Mouse (Mus musculus): ENCODE measurements around the gene Slc25a39.
"Not testable (repeated sequence)": the region's sequence is repeated elsewhere in the genome, so short reads cannot be mapped to it uniquely, and the experiment has no call there.

Slc25a39 gene

DNA sequence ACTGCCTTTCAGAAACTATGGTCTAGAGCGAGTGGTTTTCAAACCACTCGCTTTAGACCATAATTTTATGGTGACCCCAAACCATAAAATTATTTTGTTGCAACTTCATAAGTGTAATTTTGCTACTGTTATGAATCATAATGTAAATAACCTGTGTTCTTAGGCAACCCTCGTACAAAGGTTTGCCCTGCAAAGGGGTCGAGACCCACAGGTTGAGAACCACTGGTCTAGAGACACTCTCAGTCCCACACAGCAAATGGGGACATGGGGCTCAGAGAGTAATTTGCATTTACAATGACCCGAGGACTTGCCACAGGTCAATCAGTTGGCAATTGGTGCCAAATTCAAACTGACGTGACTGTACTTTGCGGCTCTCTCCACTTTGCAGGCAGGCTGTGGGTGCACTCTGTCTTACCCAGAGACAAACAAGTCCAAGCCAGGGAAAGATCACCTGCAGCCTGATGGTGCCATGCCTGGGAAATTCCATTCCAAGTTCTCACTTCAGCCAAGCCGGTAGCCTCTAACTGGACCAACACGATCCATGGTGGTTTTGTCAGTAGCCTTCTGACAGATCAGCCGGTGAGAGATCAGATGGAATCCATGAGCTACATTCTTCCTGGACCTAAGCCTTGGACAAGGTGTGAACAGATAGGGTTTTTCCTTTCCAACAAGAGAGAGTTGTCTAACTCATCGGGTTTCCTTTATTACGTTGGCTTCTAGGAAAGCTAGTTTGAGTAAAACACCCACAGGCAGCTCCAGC lies 35.6 kb downstream of the Slc25a39 start:
- no peak for DNase-seq (ENCODE audit: low read depth, low spot score)

DNA sequence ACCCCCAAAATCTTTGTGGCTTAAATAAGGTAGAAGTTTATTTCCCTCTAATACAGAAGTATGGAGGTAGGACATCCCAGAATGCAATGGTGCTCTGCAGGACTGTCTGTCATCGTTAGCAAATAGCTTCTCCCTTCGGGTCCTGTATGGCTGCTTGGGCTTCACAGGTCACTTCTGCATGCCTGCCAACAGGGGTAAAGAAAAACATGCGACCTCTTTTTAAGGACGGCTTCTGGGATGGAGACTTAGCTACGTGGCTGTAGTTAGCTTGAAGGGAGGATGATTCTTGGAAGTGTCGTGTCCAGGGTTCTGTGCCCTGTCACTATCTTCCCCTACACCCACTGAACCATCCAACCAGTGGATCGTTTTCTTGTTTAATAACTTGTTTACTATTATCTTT lies 37.5 kb downstream of the Slc25a39 start:
- DNase-seq (ENCODE audit: low read depth, low spot score), result no peak

DNA sequence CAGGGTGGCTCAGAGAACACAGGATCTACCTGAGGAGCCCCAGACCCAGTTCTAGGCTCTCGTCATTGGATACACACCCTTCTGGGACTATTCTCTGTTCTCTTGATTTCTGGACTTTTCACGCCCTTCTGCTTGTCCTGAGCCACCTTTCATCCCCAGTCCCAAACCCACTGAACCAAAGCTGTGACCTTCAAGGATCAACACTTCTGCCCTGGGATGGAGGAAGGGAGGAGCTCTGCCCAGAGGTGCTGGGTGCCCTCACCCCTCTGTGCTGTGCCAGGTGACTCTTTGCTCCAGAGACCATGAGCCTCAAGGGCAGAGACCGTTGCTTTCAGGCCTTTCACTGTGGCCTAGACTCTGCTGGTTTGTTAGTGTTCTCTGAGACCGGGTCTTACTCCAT lies 38.5 kb downstream of the Slc25a39 start:
- DNase-seq (ENCODE audit: low read depth, low spot score), result no peak

DNA sequence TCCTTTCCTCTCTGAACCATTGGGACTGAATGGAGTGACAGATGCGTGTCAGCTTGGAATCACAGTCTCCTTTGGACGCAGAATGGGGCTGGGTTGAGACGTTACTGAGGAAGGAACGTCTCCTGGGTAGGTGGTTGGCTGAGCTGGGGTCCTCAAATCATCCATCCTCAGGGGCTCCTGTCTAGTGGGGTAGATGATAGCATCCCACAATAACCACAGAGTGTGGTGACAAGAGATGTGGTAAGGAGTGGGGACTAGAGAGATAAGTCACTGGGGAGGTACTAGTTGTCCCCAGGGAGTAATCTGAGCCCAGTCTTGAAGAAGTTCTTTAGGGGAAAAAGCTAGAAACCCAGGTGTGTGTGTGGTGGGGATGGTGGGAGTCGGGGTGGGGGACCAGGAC lies 39.4 kb downstream of the Slc25a39 start:
- DNase-seq (ENCODE audit: low read depth, low spot score), result no peak

DNA sequence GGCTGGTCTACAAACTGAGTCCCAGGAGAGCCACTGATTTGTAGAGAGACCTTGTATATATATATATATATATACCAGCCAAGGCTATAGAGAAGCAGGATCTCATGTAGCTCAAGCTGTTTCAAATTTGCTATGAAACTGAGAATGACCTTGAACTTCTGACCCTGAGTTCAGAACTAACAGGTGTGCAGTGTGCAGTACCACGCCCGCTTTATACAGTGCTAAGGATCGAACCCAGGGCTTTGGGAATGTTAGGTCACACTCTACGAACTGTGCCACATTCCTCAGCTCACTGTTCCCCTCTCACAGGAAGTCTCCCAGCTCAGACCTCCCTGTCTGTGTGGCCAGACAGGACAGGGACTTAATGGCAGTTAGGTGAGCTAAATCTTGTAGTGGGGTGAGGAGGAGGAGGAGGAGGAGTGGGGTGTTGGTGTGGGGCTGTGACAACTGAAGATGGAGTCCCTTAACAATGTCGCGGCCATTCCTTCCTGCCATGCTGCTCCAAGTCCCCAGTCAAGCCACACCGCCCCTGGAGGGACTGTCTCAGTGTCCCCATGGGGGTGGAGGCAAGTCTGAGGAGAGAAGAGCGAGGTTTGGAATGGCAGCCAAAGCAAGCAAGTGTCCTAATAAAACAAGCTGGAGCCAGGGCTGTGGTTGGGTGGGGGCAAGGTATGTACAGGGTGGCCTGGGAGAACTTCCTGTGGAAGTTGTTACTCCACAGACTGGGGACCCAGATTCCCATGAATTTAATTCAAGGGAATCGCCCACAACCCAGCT lies 40.1 kb downstream of the Slc25a39 start:
- DNase-seq (ENCODE audit: low read depth, low spot score), result no peak

DNA sequence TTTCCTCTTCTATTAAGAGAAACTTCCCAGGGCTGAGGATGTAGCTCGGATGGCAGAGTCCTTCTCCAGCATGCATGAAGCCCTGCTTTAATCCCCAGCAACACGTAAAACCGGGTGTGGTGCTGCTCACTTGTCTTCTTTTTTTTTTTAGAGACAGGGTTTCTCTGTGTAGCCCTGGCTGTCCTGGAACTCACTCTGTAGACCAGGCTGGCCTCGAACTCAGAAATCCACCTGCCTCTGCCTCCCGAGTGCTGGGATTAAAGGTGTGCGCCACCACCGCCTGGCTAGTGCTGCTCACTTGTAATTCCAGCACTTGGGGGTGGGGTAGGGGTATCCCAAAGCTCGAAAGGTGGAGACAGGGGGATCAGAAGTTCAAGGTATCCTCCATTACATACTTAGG lies 41.6 kb downstream of the Slc25a39 start, which contains the start of gene Slc4a1:
Slc4a1 (minus strand) TSS at position 101 of the 400 bp plus-strand sequence.
- not testable (repeated sequence) for DNase-seq (ENCODE audit: low read depth, low spot score)

DNA sequence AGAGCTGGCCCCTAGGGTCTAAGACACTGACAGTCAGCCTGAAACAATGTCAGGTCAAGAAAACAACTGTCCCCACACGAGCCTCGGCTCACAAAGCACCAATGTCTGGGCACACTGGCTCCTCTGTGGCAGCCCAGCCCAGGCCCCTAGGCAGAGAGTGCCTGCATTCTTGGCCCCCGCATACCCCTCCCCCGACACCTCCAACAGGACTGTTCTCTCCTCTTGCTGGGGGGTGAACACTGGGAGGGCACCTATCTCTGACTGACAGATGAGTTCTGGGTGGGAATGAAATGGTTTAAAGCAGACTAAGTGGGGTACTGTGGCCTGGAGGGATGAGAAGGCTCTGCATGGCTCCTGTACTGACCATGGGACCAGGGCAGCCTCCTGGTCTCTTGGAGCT lies 42.0 kb downstream of the Slc25a39 start:
- no peak for DNase-seq (ENCODE audit: low read depth, low spot score)

DNA sequence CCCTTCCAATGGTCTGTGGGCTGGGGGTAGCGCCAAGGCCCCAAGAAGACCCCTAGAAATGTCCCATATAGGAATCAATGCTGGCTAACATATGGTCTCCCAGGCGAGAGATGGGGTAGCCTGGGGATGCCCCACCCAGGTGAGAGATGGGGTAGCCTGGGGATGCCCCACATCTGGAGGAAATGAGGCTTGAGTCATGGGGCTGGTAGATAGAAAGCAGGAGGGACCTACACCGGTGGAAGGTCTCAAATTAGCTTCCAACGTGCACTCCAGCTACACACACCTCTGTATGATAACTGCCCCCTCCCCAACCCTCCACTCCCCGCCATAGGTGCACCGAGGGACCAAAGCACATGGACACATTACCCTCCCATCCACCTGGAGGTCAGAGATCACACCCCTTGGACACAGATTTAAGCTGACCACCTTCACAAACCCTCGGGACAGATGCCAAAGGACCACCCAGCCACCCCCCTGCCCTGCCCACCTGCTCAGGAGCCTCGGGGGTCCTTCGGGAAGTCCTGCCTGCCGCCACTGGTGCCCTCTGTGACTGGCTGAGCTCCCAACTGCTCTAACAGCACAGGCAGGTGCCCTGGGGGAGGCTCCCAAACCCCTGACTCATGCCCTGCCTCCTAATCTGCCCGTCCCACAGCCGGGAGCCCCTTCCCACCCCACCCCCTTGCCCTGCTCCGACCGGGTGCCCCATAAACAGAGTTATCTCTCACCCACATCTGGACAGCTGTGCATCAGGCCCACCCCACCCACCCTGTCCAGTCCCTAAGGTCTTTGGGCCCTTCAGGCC lies 43.0 kb downstream of the Slc25a39 start:
- no peak for DNase-seq (ENCODE audit: low read depth, low spot score)

DNA sequence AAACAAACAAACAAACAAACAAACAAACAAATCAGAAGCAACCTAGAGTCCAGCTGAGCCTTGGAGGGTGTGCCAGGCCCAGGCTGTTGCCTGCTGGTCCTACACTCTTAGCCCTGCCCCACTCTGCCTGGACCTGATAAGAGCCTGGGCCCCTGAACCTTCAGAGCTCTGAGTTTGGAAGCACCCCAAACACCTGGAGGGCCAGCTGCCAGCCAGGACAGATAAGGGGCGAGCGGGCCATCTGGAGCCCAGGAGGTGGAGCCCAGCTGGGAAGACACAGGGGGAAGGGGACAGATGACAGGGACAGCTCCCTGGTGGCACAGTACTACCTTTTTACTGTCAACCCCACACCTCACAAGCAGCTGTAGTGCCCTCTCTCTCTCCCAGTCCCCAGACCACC lies 44.1 kb downstream of the Slc25a39 start:
- no peak for DNase-seq (ENCODE audit: low read depth, low spot score)

DNA sequence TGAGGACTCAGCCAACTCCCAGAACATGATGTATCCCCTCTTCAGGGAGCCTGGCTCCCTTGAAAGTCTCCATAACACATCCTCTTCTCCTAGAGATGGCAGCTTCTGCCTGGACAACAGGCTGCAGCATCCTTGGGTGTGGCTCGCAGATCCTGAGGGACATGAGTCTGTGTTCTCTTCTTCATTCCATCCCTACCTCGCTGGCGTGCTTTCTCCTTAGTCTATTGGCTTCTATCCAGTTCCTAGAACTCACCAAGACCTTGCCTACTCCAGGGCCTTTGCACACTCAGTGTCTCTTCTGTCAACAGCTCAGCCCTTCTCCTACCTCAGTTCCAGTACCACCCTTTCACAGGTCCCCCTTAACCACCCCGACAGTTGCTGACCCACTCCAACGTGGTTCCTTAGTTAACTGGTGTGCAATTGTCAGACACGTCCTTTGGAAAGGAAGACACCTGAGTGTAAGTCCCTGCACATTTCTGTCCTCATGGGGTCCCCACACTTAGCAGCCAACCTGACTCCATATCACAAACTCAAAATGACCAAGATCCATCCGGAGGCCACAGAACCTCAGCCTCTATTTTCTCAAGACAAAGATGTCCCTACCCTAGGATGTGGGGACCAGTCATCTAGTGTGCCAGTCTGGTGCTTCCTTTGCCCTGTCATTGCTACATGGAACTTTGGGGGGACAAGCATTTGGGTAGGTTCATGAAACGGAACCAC lies 45.8 kb downstream of the Slc25a39 start:
- no peak for DNase-seq (ENCODE audit: low read depth, low spot score)

DNA sequence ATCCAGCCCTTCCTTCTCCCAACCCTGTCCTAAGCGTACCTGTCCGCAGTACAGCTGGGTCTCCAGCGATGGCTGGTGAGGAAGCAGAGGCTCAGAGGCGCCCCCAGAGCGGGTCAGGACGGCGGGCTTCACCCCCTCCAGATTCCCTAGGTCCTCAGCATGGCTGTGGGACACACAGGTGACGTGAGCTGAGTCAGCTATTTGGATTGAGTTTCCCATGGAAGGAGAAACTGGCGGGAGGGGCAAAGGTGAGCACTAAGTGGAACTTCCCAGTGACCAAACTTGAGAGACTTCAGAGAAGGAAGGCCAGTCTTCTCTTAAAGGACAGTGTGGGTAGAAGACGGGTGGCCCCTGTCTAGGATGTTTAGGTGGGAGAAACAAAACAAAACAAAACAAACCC lies 49.4 kb downstream of the Slc25a39 start:
- no peak for DNase-seq (ENCODE audit: low read depth, low spot score)

DNA sequence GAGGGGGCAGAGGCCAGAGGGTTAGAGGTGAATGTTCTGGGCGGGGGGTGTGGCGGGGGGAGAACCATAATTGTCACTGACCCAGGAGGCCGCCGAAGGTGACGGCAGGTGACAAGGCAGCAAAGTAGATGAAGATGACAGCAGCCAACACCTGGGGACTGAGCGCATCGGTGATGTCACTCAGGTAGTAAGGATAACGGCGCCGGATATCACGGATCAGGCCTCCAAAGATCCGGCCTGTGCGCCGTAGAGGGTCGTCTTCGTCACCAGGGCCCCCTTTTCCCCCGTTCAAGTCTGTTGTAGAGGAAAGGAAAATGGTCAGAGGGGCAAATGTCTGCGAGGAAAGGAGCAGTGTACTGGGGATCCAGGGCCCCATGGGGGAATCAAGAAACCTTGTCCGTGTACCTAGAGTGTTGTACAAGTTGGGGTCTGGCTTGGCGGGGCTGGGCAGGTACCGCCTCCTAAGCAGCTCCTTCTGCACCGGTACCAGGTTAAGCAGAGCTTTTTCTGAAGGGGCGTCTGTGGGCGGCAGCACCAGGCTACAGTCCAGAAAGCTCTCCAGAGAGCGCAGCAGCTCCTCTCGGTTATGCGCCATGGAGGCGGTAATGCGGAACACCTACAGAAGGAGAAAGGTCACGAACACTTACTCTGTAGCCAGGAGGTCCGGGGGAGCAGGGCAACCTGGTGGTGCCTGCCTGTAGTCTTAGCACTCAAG lies 51.0 kb downstream of the Slc25a39 start:
- DNase-seq (ENCODE audit: low read depth, low spot score), result no peak

DNA sequence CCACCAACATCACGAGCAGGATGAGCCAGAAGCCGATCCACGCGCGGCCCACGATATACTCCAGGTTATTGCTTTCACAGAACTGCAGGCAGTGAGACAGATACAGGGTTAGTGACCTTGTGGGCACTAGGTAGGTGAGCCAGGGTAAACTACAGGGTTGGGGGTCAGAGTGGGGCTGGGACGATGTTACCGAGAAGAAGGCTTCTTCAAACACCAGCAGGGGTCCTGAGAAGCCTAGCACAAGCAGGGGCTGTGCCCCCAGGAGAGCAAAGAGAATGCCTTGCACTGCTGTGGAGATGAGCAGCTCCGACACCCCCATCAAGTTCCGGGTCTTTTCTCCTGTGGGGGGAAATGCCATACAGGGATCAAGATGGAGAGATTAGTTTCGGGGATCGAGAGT lies 51.6 kb downstream of the Slc25a39 start:
- DNase-seq (ENCODE audit: low read depth, low spot score), result no peak

DNA sequence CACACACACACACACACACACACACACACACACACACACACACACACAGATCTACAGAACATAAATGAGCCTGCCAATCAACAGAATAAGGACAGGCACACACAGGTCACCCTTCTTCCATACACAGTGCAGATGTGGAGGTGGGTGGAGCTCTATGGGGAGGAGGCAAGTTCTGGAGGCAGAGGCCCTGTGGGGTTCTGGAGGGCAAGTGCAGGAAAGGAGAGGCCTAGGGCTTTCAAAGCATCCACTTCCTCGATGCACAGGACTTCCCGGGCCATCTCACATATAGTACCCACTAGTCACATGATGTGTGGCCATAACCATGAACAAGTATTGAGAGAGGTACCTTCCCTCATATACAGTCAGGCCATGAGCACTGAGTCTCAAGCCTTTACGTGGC lies 52.2 kb downstream of the Slc25a39 start:
- DNase-seq (ENCODE audit: low read depth, low spot score), result no peak

DNA sequence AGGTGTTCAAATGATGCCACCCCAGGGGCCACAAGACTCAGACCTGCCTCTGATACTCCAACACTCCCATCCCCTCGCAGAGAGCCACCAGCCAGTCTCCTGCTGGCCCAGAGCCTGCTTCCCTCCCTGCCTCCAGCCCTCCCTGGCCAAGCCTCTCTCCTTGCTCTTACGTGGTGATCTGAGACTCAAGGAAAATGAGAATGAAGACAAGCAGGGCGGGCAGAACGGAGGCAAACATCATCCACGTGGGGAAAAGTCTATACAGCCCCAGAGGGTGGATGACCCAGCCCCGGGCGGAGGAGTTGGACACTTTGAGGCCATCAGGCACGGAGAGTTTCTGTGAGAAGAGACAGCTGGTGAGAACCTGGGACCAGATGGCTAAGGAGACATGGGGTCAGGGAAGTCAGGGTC lies 54.7 kb downstream of the Slc25a39 start:
- no peak for DNase-seq (ENCODE audit: low read depth, low spot score)
